Mouse (Mus musculus): ENCODE data around the gene Lbhd1.

GRCm38 (mm10) chr19:8919684-8920072, 36.1 kb downstream of the Lbhd1 start:
- TF ChIP-seq CTCF (IDR thresholded peaks at IDR 0.05; ENCODE audit: borderline replicate concordance, control insufficient read depth, extremely low read depth, insufficient read depth, low read length, poor library complexity) (no peak), POLR2A (IDR thresholded peaks at IDR 0.05; ENCODE audit: control insufficient read depth, extremely low read depth, insufficient read depth, low read length, poor library complexity) (no peak)
